Mouse (Mus musculus): ENCODE measurements around the gene P3h3. TPM values are rescaled to one million over a fixed set of nuclear protein-coding genes. Genes with fewer than 3 reads are reported as not detected.

Gene P3h3
- polyA plus RNA-seq, 1 experiment from 2014 or later, result 19.3 TPM

GRCm38 (mm10) chr6:124858561-124859318 lies 1.2 kb upstream of the P3h3 start:
- peaks cover 46% of the 10 kb centered on the region for H3K4me1 ChIP-seq (ENCODE audit: insufficient read depth, low read length)
- H3K4me3 ChIP-seq (ENCODE audit: low read length), result no peak overlapping the region
- peak overlapping the region; percentile 89 for H3K4me2 ChIP-seq (replicated peaks; ENCODE audit: low read depth, low read length)
- peaks cover 15% of the 10 kb centered on the region; the same call in 1 of the 2 replicates for H3K27me3 ChIP-seq (ENCODE audit: insufficient read depth, low read length)
- no peak overlapping the region for H3K27ac ChIP-seq (ENCODE audit: low read length)
- ATAC-seq (ENCODE audit: low FRiP score, low TSS enrichment), result no peak
- no peaks in the 10 kb centered on the region for H3K36me3 ChIP-seq (ENCODE audit: insufficient read depth, low read length)
- 74% methylated on average over 28 of the region's 28 CpGs for WGBS
- H3K9ac ChIP-seq (replicated peaks; ENCODE audit: low read length), result peak overlapping the region; percentile 97
- no peaks in the 10 kb centered on the region for H3K9me3 ChIP-seq (ENCODE audit: low read length)

GRCm38 (mm10) chr6:124857840-124858530 lies 433 bp upstream of the P3h3 start:
- Histone ChIP-seq H3K4me1 (ENCODE audit: insufficient read depth, low read length) (peaks cover 39% of the 10 kb centered on the region), H3K9ac (replicated peaks; ENCODE audit: low read length) (peak overlapping the region; percentile 97), H3K4me2 (replicated peaks; ENCODE audit: low read depth, low read length) (peak overlapping the region; percentile 89), H3K4me3 (ENCODE audit: low read length) (peak overlapping the region; percentile 81), H3K36me3 (ENCODE audit: insufficient read depth, low read length) (no peaks in the 10 kb centered on the region), H3K9me3 (ENCODE audit: low read length) (no peaks in the 10 kb centered on the region), H3K27ac (ENCODE audit: low read length) (peak overlapping the region; percentile 96), H3K27me3 (ENCODE audit: insufficient read depth, low read length) (peaks cover 13% of the 10 kb centered on the region; the same call in 1 of the 2 replicates)
- 27% methylated on average over 26 of the region's 26 CpGs for WGBS
- ATAC-seq (ENCODE audit: low FRiP score, low TSS enrichment), result no peak

- Histone ChIP-seq H3K9me3 (ENCODE audit: low read length) (no peaks in the 10 kb centered on the region), H3K4me2 (replicated peaks; ENCODE audit: low read depth, low read length) (peak overlapping the region; percentile 89), H3K4me1 (ENCODE audit: insufficient read depth, low read length) (peaks cover 24% of the 10 kb centered on the region), H3K36me3 (ENCODE audit: insufficient read depth, low read length) (no peaks in the 10 kb centered on the region), H3K27me3 (ENCODE audit: insufficient read depth, low read length) (peaks cover 7% of the 10 kb centered on the region; the same call in 1 of the 2 replicates), H3K4me3 (ENCODE audit: low read length) (peak overlapping the region; percentile 81), H3K9ac (replicated peaks; ENCODE audit: low read length) (peak overlapping the region; percentile 97), H3K27ac (ENCODE audit: low read length) (peak overlapping the region; percentile 47; the same call in 1 of the 2 replicates)
- 9% methylated on average over 13 of the region's 14 CpGs for whole genome bisulfite sequencing
- ATAC-seq (ENCODE audit: low FRiP score, low TSS enrichment), result 0 out of 2 replicates have a peak, but pooled peaks have one; percentile 13
Measured at GRCm38 (mm10) chr6:124856321-124856720, 1.2 kb downstream of the P3h3 start.

- Histone ChIP-seq H3K4me1 (ENCODE audit: insufficient read depth, low read length) (peaks cover 24% of the 10 kb centered on the region), H3K4me2 (replicated peaks; ENCODE audit: low read depth, low read length) (no peak overlapping the region), H3K4me3 (ENCODE audit: low read length) (no peak overlapping the region), H3K9me3 (ENCODE audit: low read length) (no peaks in the 10 kb centered on the region), H3K36me3 (ENCODE audit: insufficient read depth, low read length) (no peaks in the 10 kb centered on the region), H3K27me3 (ENCODE audit: insufficient read depth, low read length) (peaks cover 7% of the 10 kb centered on the region; the same call in 1 of the 2 replicates), H3K9ac (replicated peaks; ENCODE audit: low read length) (no peak overlapping the region), H3K27ac (ENCODE audit: low read length) (no peak overlapping the region)
- 76% methylated on average over 12 of the region's 12 CpGs for WGBS
- ATAC-seq (ENCODE audit: low FRiP score, low TSS enrichment), result no peak
Measured at GRCm38 (mm10) chr6:124854647-124855046, 2.9 kb downstream of the P3h3 start.

- H3K27me3 ChIP-seq (ENCODE audit: insufficient read depth, low read length), result no peaks in the 10 kb centered on the region
- WGBS, result 62% methylated on average over 8 of the region's 8 CpGs
- no peak overlapping the region for H3K4me3 ChIP-seq (ENCODE audit: low read length)
- no peak overlapping the region for H3K9ac ChIP-seq (replicated peaks; ENCODE audit: low read length)
- ATAC-seq (ENCODE audit: low FRiP score, low TSS enrichment), result no peak
- H3K9me3 ChIP-seq (ENCODE audit: low read length), result no peaks in the 10 kb centered on the region
- no peak overlapping the region for H3K4me2 ChIP-seq (replicated peaks; ENCODE audit: low read depth, low read length)
- H3K36me3 ChIP-seq (ENCODE audit: insufficient read depth, low read length), result no peaks in the 10 kb centered on the region; the same call in 1 of the 2 replicates
- H3K27ac ChIP-seq (ENCODE audit: low read length), result no peak overlapping the region
- H3K4me1 ChIP-seq (ENCODE audit: insufficient read depth, low read length), result peaks cover 6% of the 10 kb centered on the region; the same call in 1 of the 2 replicates
Measured at GRCm38 (mm10) chr6:124850535-124850934, 7.0 kb downstream of the P3h3 start.

GRCm38 (mm10) chr6:124847305-124847704 lies 10.2 kb downstream of the P3h3 start:
- Histone ChIP-seq H3K27ac (ENCODE audit: low read length) (no peak overlapping the region), H3K4me3 (ENCODE audit: low read length) (no peak overlapping the region), H3K9me3 (ENCODE audit: low read length) (no peaks in the 10 kb centered on the region), H3K4me2 (replicated peaks; ENCODE audit: low read depth, low read length) (no peak overlapping the region), H3K9ac (replicated peaks; ENCODE audit: low read length) (no peak overlapping the region), H3K27me3 (ENCODE audit: insufficient read depth, low read length) (no peaks in the 10 kb centered on the region), H3K4me1 (ENCODE audit: insufficient read depth, low read length) (no peaks in the 10 kb centered on the region), H3K36me3 (ENCODE audit: insufficient read depth, low read length) (no peaks in the 10 kb centered on the region; the same call in 1 of the 2 replicates)
- peak; percentile 86 for ATAC-seq (ENCODE audit: low FRiP score, low TSS enrichment)
- WGBS, result 10% methylated on average over 9 of the region's 9 CpGs

- ATAC-seq (ENCODE audit: low FRiP score, low TSS enrichment), result peak; percentile 0; the same call in 1 of the 2 replicates
- 0 out of 2 replicates have a peak within 1 kb of the TSS, but pooled peaks have one; percentile 49 for H3K27ac ChIP-seq (ENCODE audit: low read length)
- H3K4me2 ChIP-seq (replicated peaks; ENCODE audit: low read depth, low read length), result peak within 1 kb of the TSS; percentile 36
Measured at GRCm38 (mm10) chr6:124840241-124841167, 17.0 kb downstream of the P3h3 start, which contains the start of gene Gnb3. Gene Gnb3, minus strand, starts transcription at chr6:124840275.

GRCm38 (mm10) chr6:124839805-124840204 lies 17.7 kb downstream of the P3h3 start:
- Histone ChIP-seq H3K27ac (ENCODE audit: low read length) (no peak overlapping the region), H3K27me3 (ENCODE audit: insufficient read depth, low read length) (no peaks in the 10 kb centered on the region), H3K4me2 (replicated peaks; ENCODE audit: low read depth, low read length) (peak overlapping the region; percentile 36), H3K9me3 (ENCODE audit: low read length) (no peaks in the 10 kb centered on the region), H3K36me3 (ENCODE audit: insufficient read depth, low read length) (peaks cover 5% of the 10 kb centered on the region), H3K4me1 (ENCODE audit: insufficient read depth, low read length) (peaks cover 16% of the 10 kb centered on the region), H3K9ac (replicated peaks; ENCODE audit: low read length) (peak overlapping the region; percentile 62), H3K4me3 (ENCODE audit: low read length) (no peak overlapping the region)
- WGBS, result 5% methylated on average over 8 of the region's 8 CpGs
- peak; percentile 17 for ATAC-seq (ENCODE audit: low FRiP score, low TSS enrichment)

More at GRCm38 (mm10) chr6:124840241-124841167, 17.0 kb downstream of the P3h3 start, which contains the start of gene Gnb3:
- 34% methylated on average over 15 of the region's 15 CpGs for whole genome bisulfite sequencing
- no peaks in the 10 kb centered on the region for H3K27me3 ChIP-seq (ENCODE audit: insufficient read depth, low read length)
- no peak within 1 kb of the TSS for H3K4me3 ChIP-seq (ENCODE audit: low read length)
- peak within 1 kb of the TSS; percentile 62 for H3K9ac ChIP-seq (replicated peaks; ENCODE audit: low read length)
- H3K4me1 ChIP-seq (ENCODE audit: insufficient read depth, low read length), result peaks cover 16% of the 10 kb centered on the region
- no peaks in the 10 kb centered on the region for H3K9me3 ChIP-seq (ENCODE audit: low read length)
- H3K36me3 ChIP-seq (ENCODE audit: insufficient read depth, low read length), result peaks cover 5% of the 10 kb centered on the region; the same call in 1 of the 2 replicates

- no peak overlapping the region for H3K4me3 ChIP-seq (ENCODE audit: low read length)
- H3K27me3 ChIP-seq (ENCODE audit: insufficient read depth, low read length), result no peaks in the 10 kb centered on the region
- H3K27ac ChIP-seq (ENCODE audit: low read length), result no peak overlapping the region
- no peaks in the 10 kb centered on the region for H3K9me3 ChIP-seq (ENCODE audit: low read length)
- 61% methylated on average over 7 of the region's 7 CpGs for WGBS
- no peak overlapping the region for H3K4me2 ChIP-seq (replicated peaks; ENCODE audit: low read depth, low read length)
- no peak overlapping the region for H3K9ac ChIP-seq (replicated peaks; ENCODE audit: low read length)
- peaks cover 22% of the 10 kb centered on the region for H3K36me3 ChIP-seq (ENCODE audit: insufficient read depth, low read length)
- peaks cover 18% of the 10 kb centered on the region for H3K4me1 ChIP-seq (ENCODE audit: insufficient read depth, low read length)
- ATAC-seq (ENCODE audit: low FRiP score, low TSS enrichment), result no peak
Measured at GRCm38 (mm10) chr6:124836411-124836810, 21.1 kb downstream of the P3h3 start.
